Mouse (Mus musculus) adipocyte (in vitro differentiated cells): ENCODE results near the gene Olfr890.
"Not testable (repeated sequence)": the region's sequence is repeated elsewhere in the genome, so short reads cannot be mapped to it uniquely, and the experiment has no call there.

Experiments used
- DNase-seq: peaks from one replicate; pipeline ENCODE4 v3.0.0-alpha.2; 2016; ENCODE audit warnings: low spot score

Olfr890 gene

DNA sequence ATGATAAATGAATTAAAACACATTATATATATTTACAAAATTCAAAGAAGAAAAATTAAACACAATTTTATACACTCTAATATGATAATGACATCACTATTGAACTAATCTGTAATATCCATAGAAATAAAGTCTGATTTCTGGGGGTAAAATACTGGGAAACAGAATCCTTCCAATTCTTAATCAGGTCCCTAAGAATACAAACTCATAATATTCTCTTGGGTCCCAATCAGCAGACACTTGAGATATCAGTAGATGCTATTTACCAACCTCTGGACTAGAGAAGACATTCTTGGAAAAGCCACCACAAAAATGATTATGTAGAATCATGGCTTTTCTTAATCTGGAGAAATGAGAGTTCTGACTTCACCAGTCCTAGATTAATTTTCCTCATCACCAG, at the start of gene Olfr890:
Olfr890 (plus strand) TSS at position 301 of the 400 bp plus-strand sequence.
- DNase-seq = no peak

DNA sequence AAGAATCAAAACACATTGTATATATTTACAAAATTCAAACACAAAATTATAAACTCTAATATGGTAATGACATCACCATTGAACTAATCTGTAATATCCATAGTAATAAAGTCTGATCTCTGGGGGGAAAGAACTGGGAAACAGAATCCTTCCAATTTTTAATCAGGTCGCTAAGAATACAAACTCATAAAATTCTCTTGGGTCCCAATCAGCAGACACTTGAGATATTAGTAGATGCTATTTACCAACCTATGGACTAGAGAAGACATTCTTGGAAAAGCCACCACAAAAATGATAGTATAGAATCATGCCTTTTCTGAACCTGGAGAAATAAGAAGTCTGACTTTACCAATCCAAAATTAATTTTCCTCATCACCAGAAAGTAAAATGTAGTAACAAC, 34.5 kb upstream of the Olfr890 start, which contains the start of gene Olfr888:
Olfr888 (plus strand) TSS at position 301 of the 400 bp plus-strand sequence.
- no peak for DNase-seq

DNA sequence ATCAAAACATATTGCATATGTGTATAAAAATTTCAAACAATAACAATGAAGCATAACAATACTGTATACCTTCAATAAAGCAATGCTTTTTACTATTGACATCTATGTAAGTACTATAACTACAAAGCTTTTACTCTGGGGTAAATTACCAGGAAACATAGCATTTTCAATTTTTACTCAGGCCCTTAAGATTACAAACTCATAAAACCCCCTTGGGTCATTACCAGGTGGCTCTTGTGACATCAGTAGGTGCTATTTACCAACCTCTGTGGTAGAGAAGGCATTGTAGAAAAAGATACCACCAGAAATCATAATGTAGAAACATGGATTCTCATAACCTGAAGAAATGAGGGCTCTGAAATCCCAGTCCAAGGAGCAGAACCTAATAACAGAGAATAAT, 27.4 kb upstream of the Olfr890 start, which contains the start of gene Olfr889:
Olfr889 (plus strand) TSS at position 301 of the 400 bp plus-strand sequence.
- DNase-seq = no peak

DNA sequence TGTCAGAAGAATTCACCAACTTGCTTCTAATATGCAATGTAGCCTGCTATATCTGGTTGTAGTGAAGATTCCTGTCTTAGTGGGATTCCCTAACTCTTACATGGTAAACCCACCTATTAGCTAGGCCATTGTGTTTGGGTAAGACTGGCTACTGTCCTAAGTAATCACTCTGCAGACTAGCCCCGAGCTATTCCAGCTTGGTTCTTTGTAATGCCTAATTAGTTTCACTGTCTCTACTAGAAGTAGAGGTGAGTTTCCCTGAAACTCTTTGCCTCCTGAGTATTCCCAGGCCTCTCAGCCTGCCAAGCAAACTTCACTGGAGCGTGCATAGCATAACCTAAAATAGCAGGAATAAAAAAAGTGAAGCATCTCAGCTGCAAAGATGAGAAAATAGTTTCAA, 26.0 kb downstream of the Olfr890 start:
- DNase-seq = not testable (repeated sequence)

DNA sequence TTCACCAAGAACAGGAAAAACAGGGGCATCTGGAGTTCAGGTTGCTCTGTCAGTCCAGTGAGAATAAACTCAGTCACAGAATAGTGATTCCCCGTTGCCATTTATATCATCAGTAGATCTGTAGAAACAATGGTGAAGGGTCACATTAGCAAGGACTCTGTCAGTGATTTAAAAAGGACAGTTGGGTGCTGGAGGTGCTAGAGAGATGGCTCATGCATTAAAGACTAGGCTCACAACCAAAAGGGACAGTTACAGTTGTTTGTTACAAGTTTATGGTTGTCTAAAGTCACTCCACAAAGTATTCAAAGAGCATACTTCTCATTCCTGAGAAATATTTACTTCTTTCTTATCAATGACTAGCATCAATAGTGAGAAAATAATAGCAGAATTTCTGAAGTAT, 38.4 kb downstream of the Olfr890 start, which contains the start of gene Olfr891:
Olfr891 (minus strand) TSS at position 101 of the 400 bp plus-strand sequence.
- no peak for DNase-seq
